Mouse (Mus musculus): ENCODE data around the gene Dnajb12. TPM values are rescaled to one million over a fixed set of nuclear protein-coding genes. Genes with fewer than 3 reads are reported as not detected.

Gene Dnajb12
- polyA plus RNA-seq, 1 experiment from 2014 or later, result 26.7 TPM

DNA sequence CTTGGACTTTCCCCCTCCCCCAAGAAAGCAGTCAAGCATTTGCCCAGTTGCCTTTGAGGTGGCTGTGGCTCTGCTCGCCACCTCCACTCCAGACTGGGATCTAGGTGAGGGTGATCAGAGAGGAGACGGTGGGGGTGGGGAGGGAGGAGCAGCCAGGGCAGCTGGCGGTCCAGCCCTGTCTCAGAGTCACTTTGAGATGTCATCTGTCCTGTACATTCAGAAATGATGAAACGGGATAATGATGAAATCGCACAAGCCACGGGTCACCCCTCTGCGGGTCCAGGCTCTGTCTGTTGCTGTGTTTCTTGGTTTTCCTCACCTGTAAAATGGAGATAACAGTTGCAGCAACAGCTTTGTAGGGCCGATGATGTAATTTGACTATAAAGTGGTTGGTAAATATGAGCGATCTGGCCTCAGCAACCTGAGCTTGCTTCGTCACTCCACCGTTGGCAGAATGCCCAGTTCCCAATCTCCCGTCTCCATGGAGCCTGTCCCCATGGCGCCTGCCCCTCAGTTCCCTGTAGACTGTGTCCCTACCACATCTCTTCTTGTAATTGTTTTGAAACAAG lies 64.1 kb downstream of the Dnajb12 start:
- peak overlapping the region; percentile 92 for H3K27ac ChIP-seq (ENCODE audit: low read depth)
- peak overlapping the region; percentile 45 for H3K9ac ChIP-seq
- H3K4me1 ChIP-seq (ENCODE audit: insufficient read depth), result peaks cover 13% of the 10 kb centered on the region
- no peaks in the 10 kb centered on the region for H3K27me3 ChIP-seq (ENCODE audit: insufficient read depth, low read length)
- DNase-seq, result peak; percentile 96
- H3K4me2 ChIP-seq, result peak overlapping the region; percentile 62
- H3K4me3 ChIP-seq (ENCODE audit: low read depth, low read length), result peak overlapping the region; percentile 20
- H3K36me3 ChIP-seq (ENCODE audit: insufficient read depth), result no peaks in the 10 kb centered on the region
- TF ChIP-seq CTCF (IDR thresholded peaks at IDR 0.05; ENCODE audit: low read depth), result no peak
- ATAC-seq (ENCODE audit: insufficient read depth), result peak; percentile 80
- H3K9me3 ChIP-seq (ENCODE audit: low read depth, low read length), result no peaks in the 10 kb centered on the region
- 13% methylated on average over 13 of the region's 13 CpGs for WGBS

DNA sequence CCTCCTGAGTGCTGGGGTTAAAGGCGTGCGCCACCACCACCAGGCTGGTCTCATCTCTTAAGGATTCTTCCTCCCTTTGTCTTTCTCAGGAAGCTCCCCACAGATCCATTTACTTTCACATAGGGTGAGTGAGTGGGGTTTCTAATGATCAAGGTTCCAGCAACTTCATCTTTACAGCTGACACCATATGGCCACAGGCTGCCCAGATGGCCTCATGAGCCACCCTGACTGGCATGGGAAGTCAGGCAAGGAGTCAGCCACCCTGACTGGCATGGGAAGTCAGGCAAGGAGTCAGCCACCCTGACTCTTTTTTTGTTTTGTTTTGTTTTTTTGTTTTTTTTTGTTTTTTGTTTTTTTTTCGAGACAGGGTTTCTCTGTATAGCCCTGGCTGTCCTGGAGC lies 66.1 kb downstream of the Dnajb12 start:
- Histone ChIP-seq H3K9ac (no peak overlapping the region), H3K9me3 (ENCODE audit: low read depth, low read length) (no peaks in the 10 kb centered on the region), H3K36me3 (ENCODE audit: insufficient read depth) (peaks cover 12% of the 10 kb centered on the region; the same call in 1 of the 2 replicates), H3K27ac (ENCODE audit: low read depth) (no peak overlapping the region), H3K4me2 (no peak overlapping the region), H3K4me1 (ENCODE audit: insufficient read depth) (peaks cover 25% of the 10 kb centered on the region), H3K4me3 (ENCODE audit: low read depth, low read length) (no peak overlapping the region), H3K27me3 (ENCODE audit: insufficient read depth, low read length) (no peaks in the 10 kb centered on the region)
- 88% methylated on average over 3 of the region's 3 CpGs for WGBS
- TF ChIP-seq CTCF (IDR thresholded peaks at IDR 0.05; ENCODE audit: low read depth), result no peak
- DNase-seq (no peak), ATAC-seq (ENCODE audit: insufficient read depth) (no peak)

DNA sequence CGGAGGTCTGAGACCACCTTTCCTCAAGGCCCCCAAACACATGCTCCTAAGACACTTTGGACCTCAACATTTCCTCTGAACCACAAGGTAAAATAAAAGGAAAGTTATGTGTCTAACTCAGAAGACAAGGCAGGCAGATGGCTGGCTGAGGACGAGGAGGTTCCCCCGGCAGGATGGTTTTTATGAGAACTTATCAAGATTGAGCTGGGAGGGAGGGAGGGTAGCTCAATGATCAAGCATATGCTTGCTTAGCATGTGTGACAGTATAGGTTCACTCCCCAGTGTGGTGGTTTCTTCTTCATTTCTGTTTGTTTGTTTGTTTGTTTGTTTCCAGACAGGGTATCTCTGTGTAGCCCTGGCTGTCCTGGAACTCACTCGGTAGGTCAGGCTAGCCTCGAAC lies 67.0 kb downstream of the Dnajb12 start:
- no peaks in the 10 kb centered on the region for H3K27me3 ChIP-seq (ENCODE audit: insufficient read depth, low read length)
- peaks cover 25% of the 10 kb centered on the region for H3K4me1 ChIP-seq (ENCODE audit: insufficient read depth)
- H3K4me2 ChIP-seq, result no peak overlapping the region
- no peak overlapping the region for H3K4me3 ChIP-seq (ENCODE audit: low read depth, low read length)
- no peak for DNase-seq
- 82% methylated on average over 5 of the region's 5 CpGs for WGBS
- no peak overlapping the region for H3K9ac ChIP-seq
- H3K9me3 ChIP-seq (ENCODE audit: low read depth, low read length), result no peaks in the 10 kb centered on the region
- ATAC-seq (ENCODE audit: insufficient read depth), result no peak
- no peak for TF ChIP-seq CTCF (IDR thresholded peaks at IDR 0.05; ENCODE audit: low read depth)
- H3K36me3 ChIP-seq (ENCODE audit: insufficient read depth), result peaks cover 13% of the 10 kb centered on the region; the same call in 1 of the 2 replicates
- H3K27ac ChIP-seq (ENCODE audit: low read depth), result no peak overlapping the region

DNA sequence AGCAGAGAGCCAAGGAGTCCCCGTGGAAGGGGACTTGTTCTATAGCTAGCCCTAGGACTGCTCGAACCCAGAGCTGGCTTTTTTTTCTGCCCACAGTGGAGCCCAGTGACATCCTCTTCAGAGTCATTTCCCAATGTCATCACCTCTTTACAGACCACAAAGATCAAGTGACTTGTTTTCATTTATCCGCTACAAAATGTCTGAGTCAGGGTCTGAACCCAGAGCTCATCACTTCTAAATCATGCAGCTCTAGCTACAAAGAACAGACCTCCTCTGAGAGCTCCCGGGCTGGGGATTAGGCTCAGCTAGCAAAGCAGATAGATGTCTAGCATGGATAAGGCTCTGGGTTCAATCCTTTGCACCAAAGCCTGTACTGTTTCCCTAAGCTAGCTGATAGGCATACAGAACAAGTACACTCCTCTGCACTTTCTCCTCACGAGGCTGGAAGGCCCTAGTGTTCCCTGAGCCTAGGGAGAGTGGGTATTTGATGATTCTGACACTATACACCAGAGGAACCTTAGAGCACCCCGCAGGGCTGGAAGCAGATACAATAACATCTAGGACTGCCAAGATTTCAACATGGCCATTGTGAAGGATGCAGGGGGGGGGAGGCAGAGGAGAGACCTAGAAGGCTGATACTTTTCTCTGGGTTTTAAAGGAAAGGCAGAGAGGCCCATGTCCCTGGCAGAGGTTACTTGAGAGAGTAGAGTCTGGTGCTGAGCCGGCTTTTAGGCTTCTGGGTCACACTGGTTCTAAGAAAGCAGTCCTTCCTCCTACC lies 68.1 kb downstream of the Dnajb12 start:
- no peak for DNase-seq
- no peak overlapping the region for H3K9ac ChIP-seq
- peaks cover 13% of the 10 kb centered on the region; the same call in 1 of the 2 replicates for H3K36me3 ChIP-seq (ENCODE audit: insufficient read depth)
- WGBS, result 60% methylated on average over 7 of the region's 7 CpGs
- H3K4me1 ChIP-seq (ENCODE audit: insufficient read depth), result peaks cover 19% of the 10 kb centered on the region
- TF ChIP-seq CTCF (IDR thresholded peaks at IDR 0.05; ENCODE audit: low read depth), result no peak
- H3K4me3 ChIP-seq (ENCODE audit: low read depth, low read length), result no peak overlapping the region
- H3K4me2 ChIP-seq, result no peak overlapping the region
- no peak for ATAC-seq (ENCODE audit: insufficient read depth)
- 0 out of 2 replicates have a peak overlapping the region, but pooled peaks have one; percentile 95 for H3K27ac ChIP-seq (ENCODE audit: low read depth)
- no peaks in the 10 kb centered on the region for H3K27me3 ChIP-seq (ENCODE audit: insufficient read depth, low read length)
- H3K9me3 ChIP-seq (ENCODE audit: low read depth, low read length), result no peaks in the 10 kb centered on the region

DNA sequence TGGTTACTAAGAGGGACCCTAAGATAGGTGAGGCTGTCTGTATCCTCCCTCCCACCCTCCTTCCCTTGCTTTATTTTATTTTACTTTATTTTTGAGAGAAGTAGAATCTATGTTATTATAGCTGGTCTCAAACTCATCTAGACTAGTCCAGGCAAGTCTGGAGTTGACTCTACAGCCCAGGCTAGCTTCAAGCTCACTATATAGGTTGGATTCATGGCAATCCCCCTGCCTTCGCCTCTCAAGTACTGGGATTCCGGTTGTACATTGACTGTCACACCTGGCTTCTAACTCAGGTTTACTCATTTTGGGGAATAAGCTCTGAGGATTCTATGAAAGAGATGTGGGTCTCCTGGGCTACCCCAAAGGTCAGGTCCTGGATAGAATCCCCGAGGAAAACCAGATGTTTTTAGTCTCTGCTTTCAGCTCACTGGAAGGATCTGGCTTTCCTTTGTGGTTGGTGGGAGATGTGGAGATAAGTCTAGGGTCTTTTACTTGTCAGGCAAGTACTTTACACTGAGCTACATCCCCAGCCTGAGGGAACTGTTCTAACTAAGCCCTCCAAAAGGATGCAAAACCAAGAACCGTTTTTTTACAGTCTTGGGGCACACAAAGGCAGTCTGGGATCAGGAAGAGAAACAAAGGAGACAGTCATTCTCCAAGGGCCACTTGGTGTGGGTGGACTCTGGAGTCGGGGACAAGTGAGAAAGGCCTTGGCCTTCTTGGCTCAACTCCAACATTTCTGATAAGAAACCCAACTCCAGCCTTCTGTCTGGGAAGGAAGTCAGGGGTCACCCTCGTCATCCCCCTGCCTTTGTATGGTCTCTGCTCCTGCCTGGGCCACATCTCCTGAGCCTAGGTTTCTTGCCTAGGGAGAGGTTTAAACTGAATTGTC lies 69.3 kb downstream of the Dnajb12 start:
- no peaks in the 10 kb centered on the region for H3K27me3 ChIP-seq (ENCODE audit: insufficient read depth, low read length)
- no peak overlapping the region for H3K9ac ChIP-seq
- ATAC-seq (ENCODE audit: insufficient read depth) (no peak), DNase-seq (peak; percentile 70)
- 0 out of 2 replicates have a peak overlapping the region, but pooled peaks have one; percentile 85 for H3K4me3 ChIP-seq (ENCODE audit: low read depth, low read length)
- H3K9me3 ChIP-seq (ENCODE audit: low read depth, low read length), result no peaks in the 10 kb centered on the region
- H3K27ac ChIP-seq (ENCODE audit: low read depth), result peak overlapping the region; percentile 95
- peaks cover 13% of the 10 kb centered on the region; the same call in 1 of the 2 replicates for H3K36me3 ChIP-seq (ENCODE audit: insufficient read depth)
- H3K4me1 ChIP-seq (ENCODE audit: insufficient read depth), result peaks cover 16% of the 10 kb centered on the region
- no peak for TF ChIP-seq CTCF (IDR thresholded peaks at IDR 0.05; ENCODE audit: low read depth)
- H3K4me2 ChIP-seq, result peak overlapping the region; percentile 96
- 32% methylated on average over 6 of the region's 6 CpGs for WGBS

Other genes with a start within 250 kb of the Dnajb12 start
- gene Micu1, start 177.1 kb upstream of the Dnajb12 start, polyA plus RNA-seq (2014; fragmentation: Nextera tagmentation; extraction: Ambion mirVana), result 81.0 and 83.9 TPM in 2 replicates
- 3.0 and 3.5 TPM in 2 replicates for gene Ddit4, start 72.3 kb downstream of the Dnajb12 start, polyA plus RNA-seq (2014; fragmentation: Nextera tagmentation; extraction: Ambion mirVana)
- gene Ascc1, start 123.2 kb downstream of the Dnajb12 start, polyA plus RNA-seq (2014; fragmentation: Nextera tagmentation; extraction: Ambion mirVana), result 34.7 and 35.3 TPM in 2 replicates
- gene Anapc16, start 123.6 kb downstream of the Dnajb12 start, polyA plus RNA-seq (2014; fragmentation: Nextera tagmentation; extraction: Ambion mirVana), result 108 and 109 TPM in 2 replicates
- 1.2 and 1.3 TPM in 2 replicates for gene Spock2, start 226.7 kb downstream of the Dnajb12 start, polyA plus RNA-seq (2014; fragmentation: Nextera tagmentation; extraction: Ambion mirVana)